Mouse (Mus musculus): Measurements from ENCODE around the gene Hyal3. TPM values are rescaled to one million over a fixed set of nuclear protein-coding genes. Genes with fewer than 3 reads are reported as not detected.

The Hyal3 gene
- polyA plus RNA-seq, 1 experiment: 0.54 TPM

DNA sequence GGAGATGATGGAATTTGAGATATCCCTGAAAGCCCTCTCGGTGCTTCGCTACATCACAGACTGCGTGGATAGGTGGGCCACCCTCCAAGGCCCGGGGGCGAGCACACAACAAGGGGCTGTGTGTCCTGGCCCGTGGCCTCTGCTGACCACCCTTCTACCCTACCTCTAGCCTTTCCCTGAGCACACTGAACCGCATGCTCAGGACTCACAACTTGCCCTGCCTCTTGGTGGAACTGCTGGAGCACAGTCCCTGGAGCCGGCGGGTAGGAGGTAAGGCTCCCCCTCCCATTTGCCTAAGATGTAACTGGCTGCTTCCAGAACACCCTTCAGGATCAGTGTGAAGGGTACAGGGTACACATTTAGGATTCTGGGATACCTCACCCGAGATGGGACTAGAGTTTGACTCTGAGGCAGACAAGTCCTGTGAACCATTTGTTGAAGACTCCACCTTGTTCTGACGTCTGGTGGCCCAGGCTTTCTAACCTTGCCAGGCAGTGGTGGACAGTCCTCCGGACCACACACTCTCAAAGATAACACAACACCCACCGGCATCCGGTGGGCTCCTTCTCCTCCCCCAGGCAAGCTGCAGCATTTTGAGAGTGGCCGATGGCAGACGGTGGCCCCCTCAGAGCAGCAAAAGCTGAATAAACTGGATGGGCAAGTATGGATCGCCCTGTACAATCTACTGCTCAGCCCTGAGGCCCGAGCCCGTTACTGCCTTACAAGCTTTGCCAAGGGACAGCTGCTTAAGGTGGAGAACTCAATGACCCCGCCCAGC lies 31.1 kb upstream of the Hyal3 start:
- Histone ChIP-seq H3K27me3 (ENCODE audit: control insufficient read depth, insufficient read depth, low read length) (no peaks in the 10 kb centered on the region), H3K4me3 (ENCODE audit: extremely low read depth, insufficient read depth, insufficient read length) (no peak overlapping the region), H3K27ac (ENCODE audit: insufficient read depth, low read length) (no peak overlapping the region), H3K36me3 (ENCODE audit: control insufficient read depth, insufficient read depth, low read length) (peaks cover 3% of the 10 kb centered on the region; the same call in 1 of the 2 replicates), H3K4me1 (ENCODE audit: control insufficient read depth, insufficient read depth, insufficient read length) (peaks cover 33% of the 10 kb centered on the region)
- no peak for DNase-seq (ENCODE audit: low read depth in 1 of 2, low spot score in 2 of 2)
- TF ChIP-seq POLR2A (IDR thresholded peaks at IDR 0.05; ENCODE audit: low read depth, low read length) (no peak), CTCF (IDR thresholded peaks at IDR 0.05; ENCODE audit: extremely low read depth, insufficient read depth, insufficient read length, insufficient replicate concordance) (no peak)
- 96% methylated on average over 20 of the region's 20 CpGs for WGBS

- no peak for DNase-seq (ENCODE audit: low read depth in 1 of 2, low spot score in 2 of 2)
- Histone ChIP-seq H3K36me3 (ENCODE audit: control insufficient read depth, insufficient read depth, low read length) (no peaks in the 10 kb centered on the region), H3K4me3 (ENCODE audit: extremely low read depth, insufficient read depth, insufficient read length) (no peak overlapping the region), H3K27me3 (ENCODE audit: control insufficient read depth, insufficient read depth, low read length) (no peaks in the 10 kb centered on the region), H3K27ac (ENCODE audit: insufficient read depth, low read length) (peak overlapping the region; percentile 62), H3K4me1 (ENCODE audit: control insufficient read depth, insufficient read depth, insufficient read length) (peaks cover 33% of the 10 kb centered on the region)
- WGBS: 64% methylated on average over 23 of the region's 23 CpGs
- TF ChIP-seq POLR2A (IDR thresholded peaks at IDR 0.05; ENCODE audit: low read depth, low read length): no peak
- TF ChIP-seq CTCF (IDR thresholded peaks at IDR 0.05; ENCODE audit: extremely low read depth, insufficient read depth, insufficient read length, insufficient replicate concordance): no peak
Measured at GRCm38 (mm10) chr9:107550491-107551116, 30.0 kb upstream of the Hyal3 start.

DNA sequence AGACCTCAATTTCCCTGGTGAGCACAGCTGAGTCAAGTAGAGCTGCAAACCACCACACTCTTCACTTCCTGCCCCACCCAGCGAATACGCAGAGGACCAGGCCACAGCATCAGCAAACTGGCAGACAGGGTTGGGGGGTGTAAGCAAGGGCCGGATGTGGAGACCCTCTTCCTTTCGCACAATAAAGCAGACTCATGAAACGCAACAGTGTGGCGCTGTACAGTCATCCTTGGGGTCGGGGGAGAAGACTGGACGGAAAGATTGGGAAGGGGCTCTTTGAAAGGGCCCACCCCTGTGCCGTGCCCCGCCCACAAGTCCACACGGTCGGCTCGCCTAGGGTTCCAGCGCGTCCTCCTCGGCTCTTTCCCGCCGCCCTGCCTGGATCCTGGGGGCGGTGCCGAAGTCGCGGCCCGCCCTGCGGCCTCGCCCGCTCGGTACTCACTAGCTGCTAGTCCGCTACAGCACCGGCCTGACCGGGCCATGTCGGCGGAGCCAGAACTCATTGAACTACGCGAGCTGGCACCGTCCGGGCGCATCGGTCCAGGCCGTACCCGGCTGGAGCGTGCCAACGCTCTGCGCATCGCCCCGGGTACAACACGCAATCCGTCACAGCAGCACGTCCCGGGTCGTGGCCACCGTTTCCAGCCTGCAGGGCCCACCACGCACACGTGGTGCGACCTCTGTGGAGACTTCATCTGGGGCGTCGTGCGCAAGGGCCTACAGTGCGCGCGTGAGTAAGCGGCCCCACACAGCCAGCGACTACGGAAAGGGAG lies 29.3 kb upstream of the Hyal3 start, which contains the start of gene Rassf1:
Gene Rassf1 (plus strand): TSS at position 439 of the 773 bp plus-strand sequence.
- H3K4me3 ChIP-seq (ENCODE audit: extremely low read depth, insufficient read depth, insufficient read length): peak within 1 kb of the TSS; percentile 58
- H3K4me1 ChIP-seq (ENCODE audit: control insufficient read depth, insufficient read depth, insufficient read length): peaks cover 36% of the 10 kb centered on the region
- peak; percentile 73 to 74 for DNase-seq (ENCODE audit: low read depth in 1 of 2, low spot score in 2 of 2)
- no peaks in the 10 kb centered on the region for H3K36me3 ChIP-seq (ENCODE audit: control insufficient read depth, insufficient read depth, low read length)
- peak within 1 kb of the TSS; percentile 80 for H3K27ac ChIP-seq (ENCODE audit: insufficient read depth, low read length)
- TF ChIP-seq CTCF (IDR thresholded peaks at IDR 0.05; ENCODE audit: extremely low read depth, insufficient read depth, insufficient read length, insufficient replicate concordance): no peak
- TF ChIP-seq POLR2A (IDR thresholded peaks at IDR 0.05; ENCODE audit: low read depth, low read length): no peak
- no peaks in the 10 kb centered on the region for H3K27me3 ChIP-seq (ENCODE audit: control insufficient read depth, insufficient read depth, low read length)
- WGBS: 4% methylated on average over 63 of the region's 63 CpGs

DNA sequence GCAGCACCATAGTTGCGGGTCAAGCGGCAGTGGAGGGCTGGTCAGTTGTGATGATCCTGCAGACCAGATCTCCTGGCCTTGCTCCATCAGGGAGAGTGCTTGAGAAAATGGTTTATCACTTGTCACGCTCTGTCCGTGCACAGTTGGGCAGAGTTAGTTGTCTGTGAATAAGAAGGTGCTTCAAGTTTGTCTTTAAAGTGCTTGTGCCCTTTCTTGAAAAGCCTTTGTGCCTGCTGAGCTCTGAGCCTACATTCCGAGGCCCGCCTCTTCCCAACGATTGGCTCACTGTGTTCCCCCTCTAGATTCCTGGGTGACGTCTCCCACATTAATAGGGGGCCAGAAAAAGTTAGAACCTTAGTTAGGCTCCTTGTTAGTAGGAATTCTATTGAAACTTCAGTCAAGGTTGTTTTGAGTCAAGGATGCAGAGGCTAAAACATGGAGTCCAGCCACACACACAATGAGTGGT lies 28.7 kb upstream of the Hyal3 start:
- 53% methylated on average over 8 of the region's 8 CpGs for WGBS
- Histone ChIP-seq H3K4me3 (ENCODE audit: extremely low read depth, insufficient read depth, insufficient read length) (peak overlapping the region; percentile 58; the same call in 1 of the 2 replicates), H3K27me3 (ENCODE audit: control insufficient read depth, insufficient read depth, low read length) (no peaks in the 10 kb centered on the region), H3K27ac (ENCODE audit: insufficient read depth, low read length) (peak overlapping the region; percentile 80), H3K36me3 (ENCODE audit: control insufficient read depth, insufficient read depth, low read length) (no peaks in the 10 kb centered on the region), H3K4me1 (ENCODE audit: control insufficient read depth, insufficient read depth, insufficient read length) (peaks cover 38% of the 10 kb centered on the region)
- TF ChIP-seq CTCF (IDR thresholded peaks at IDR 0.05; ENCODE audit: extremely low read depth, insufficient read depth, insufficient read length, insufficient replicate concordance): no peak
- no peak for TF ChIP-seq POLR2A (IDR thresholded peaks at IDR 0.05; ENCODE audit: low read depth, low read length)
- no peak for DNase-seq (ENCODE audit: low read depth in 1 of 2, low spot score in 2 of 2)

DNA sequence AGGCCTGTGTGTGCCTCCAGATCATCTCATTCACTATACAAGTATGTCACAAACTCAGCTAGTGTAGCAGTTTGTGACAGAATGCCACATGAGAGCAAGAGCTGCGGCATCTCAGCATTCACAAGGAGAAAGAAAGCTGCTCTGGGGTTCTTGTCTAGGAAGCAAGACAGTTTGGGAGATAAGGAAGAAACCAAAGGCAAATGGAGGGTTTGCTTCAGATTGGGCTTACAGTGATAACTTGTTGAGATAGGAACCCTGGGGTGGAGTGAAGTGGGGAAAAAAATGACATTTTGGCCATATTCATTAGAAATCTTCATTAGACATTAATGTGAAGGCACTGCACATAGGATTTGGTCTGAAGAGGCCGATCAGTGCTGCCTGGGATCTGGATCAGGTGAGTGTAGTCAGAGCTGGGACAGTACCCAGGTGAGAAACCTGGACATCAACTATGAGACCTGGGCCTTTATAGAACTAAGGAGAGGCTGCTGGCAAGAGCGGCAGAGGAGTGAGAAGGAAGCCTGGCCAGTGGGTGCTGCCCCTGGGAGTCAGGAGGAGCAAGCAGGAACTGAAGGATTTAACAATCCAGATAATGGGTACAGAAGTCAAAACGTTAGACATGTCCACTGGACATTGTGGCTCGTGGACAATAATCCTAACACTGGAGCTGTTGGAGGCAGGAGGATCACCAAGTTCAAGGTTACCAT lies 27.8 kb upstream of the Hyal3 start:
- no peak for DNase-seq (ENCODE audit: low read depth in 1 of 2, low spot score in 2 of 2)
- Histone ChIP-seq H3K27ac (ENCODE audit: insufficient read depth, low read length) (no peak overlapping the region), H3K4me1 (ENCODE audit: control insufficient read depth, insufficient read depth, insufficient read length) (peaks cover 31% of the 10 kb centered on the region), H3K36me3 (ENCODE audit: control insufficient read depth, insufficient read depth, low read length) (peaks cover 8% of the 10 kb centered on the region), H3K27me3 (ENCODE audit: control insufficient read depth, insufficient read depth, low read length) (no peaks in the 10 kb centered on the region), H3K4me3 (ENCODE audit: extremely low read depth, insufficient read depth, insufficient read length) (no peak overlapping the region)
- WGBS: 83% methylated on average over 5 of the region's 5 CpGs
- no peak for TF ChIP-seq POLR2A (IDR thresholded peaks at IDR 0.05; ENCODE audit: low read depth, low read length)
- no peak for TF ChIP-seq CTCF (IDR thresholded peaks at IDR 0.05; ENCODE audit: extremely low read depth, insufficient read depth, insufficient read length, insufficient replicate concordance)

Data from spleen, adult 2 months (tissue).